Mouse (Mus musculus): Measurements from ENCODE around the gene Hoxb5.
A peak's percentile ranks its signal among the peaks of the same experiment; 100 is the strongest.

Gene Hoxb5

DNA sequence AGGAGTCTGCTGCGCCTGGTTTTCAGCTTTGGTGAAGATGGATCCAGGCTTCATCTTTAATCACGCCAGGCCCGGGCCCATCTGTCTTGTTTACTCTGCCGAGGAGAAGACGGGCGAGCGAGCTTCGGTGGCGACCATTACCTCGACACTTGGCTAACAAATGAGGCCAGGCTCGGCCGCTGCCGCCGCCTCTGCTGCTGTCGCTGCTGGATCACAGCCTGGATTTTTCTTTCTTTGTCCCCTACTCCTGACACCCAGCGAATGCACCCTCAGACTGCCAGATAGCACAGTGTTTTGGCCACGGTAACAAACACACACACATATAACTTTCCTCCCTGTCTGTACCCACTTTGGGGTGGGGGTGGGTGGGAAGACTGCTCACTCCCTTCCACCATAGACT, 17.6 kb downstream of the Hoxb5 start:
- no peak for DNase-seq

DNA sequence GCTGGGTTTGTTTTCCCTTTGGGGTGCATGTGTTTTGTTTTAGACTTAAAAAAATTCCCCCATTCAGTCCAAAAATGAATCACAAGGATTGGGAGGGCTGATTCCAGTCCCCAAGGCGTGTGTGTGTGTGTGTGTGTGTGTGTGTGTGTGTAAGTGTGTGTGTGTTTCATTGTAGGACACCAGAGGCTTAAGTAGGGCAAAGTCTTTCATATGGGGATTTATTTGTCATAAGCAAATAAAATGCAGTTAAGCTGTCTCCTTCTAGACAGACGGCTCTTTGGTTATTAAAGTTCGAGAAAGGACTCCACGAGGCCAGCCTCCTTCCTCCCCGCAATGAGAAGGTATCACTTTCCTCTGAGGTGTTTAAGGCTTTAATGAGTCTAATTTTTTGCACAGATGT, 18.7 kb downstream of the Hoxb5 start:
- no peak for DNase-seq

DNA sequence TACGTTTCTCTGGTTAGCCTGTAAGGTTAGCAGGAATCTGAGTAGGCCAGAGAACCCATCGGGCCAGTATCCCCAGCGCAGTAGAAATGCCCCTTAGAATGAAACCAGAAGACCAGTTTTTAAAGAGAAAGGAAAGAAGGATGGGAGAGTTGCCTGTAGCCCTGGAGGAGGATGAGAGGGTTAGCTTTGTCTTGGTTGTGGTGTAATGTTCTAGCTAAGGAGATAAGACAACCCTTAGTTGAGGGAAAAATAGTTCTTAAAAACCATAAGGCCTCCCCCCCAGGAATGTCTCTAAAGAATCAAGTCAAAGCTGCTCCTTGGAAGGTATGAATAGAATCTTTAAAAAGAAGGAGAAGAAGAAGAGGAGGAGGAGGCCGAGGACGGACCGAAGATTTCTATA, 19.6 kb downstream of the Hoxb5 start:
- DNase-seq = no peak

DNA sequence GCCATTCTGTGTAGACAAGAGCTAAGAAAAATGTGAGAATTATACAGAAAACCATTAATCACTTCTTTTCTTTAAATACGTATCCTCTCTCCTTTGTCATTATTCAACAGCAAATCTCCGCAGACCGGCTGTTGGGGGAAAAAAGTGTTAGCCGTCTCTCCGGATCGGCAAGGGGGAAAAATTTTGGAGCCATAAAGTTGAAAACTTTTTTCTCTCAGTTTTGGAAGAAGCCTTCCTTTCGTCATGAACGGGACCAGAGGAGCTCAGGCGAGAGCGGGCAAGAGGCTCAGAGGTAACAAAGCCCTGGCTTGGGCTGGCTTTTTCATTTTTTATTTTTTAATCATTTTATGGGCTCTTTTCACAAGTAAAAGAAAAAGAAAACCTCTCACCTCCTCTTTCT, 20.0 kb downstream of the Hoxb5 start, which contains the start of gene Hoxb3:
TSS of gene Hoxb3 (plus strand) at position 173 of the 400 bp plus-strand sequence.
- no peak for DNase-seq

DNA sequence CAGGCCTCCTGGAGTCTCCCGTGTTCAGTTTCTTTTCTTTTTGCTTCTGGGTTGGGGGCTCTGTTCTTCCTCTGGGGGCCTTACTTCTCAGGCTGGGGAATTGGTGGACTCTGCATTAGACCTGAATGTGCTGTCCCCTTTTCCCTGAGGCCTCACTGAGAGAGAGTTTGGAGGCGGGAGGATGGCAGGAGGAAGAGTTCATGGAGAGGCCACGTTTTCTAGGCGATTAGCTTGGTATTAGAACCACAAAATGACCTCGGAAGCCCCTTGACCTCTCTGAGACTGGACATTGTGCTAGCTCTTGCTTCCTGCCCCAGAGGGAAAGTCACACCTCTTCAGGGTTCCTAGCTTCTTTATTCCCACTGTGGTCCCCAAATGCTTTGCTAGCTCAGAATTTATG, 21.0 kb downstream of the Hoxb5 start:
- DNase-seq = no peak

DNA sequence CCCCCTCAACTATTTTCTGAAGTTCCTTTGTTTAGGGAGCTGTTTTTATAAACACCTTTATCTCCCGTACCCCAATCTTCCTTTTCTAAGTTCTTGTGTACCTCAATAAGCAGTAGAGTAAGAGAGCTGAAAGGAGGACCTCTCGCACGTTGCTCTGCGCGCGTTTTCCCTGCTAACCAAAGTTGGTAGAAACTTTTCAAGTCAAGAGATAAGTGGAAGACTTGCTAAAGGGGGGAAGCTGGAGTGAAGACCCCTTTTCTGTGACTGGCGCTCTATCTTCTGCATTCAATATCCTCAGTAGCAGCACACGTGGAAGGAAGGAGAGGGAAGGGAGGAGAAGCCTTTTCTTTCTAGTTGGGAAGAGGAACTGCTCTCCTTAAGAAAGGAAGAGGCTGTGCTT, 21.8 kb downstream of the Hoxb5 start:
- no peak for DNase-seq

DNA sequence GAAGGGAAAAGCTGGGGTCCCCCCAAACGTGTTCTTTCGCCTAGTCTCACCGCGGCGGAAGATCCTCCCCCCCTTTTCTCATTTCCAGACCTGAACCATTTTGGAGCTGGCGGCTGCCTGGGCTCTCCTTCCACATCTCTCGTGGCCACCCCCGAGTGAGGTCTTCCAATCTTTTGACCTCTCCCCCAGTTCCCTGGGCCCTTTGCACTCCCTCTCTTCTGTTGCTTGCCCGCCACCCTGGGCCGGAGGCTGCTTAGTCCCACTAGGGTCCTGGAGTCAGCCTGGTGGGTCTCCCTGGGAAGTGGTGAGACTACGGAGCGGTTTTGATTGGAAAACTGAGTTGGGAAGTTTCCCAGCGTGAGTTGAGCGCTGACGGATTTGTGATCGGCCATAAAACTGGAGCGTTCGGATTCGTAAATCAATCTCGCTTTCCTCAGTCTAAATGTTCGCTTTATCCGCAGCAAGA, 22.6 kb downstream of the Hoxb5 start:
- DNase-seq = no peak

DNA sequence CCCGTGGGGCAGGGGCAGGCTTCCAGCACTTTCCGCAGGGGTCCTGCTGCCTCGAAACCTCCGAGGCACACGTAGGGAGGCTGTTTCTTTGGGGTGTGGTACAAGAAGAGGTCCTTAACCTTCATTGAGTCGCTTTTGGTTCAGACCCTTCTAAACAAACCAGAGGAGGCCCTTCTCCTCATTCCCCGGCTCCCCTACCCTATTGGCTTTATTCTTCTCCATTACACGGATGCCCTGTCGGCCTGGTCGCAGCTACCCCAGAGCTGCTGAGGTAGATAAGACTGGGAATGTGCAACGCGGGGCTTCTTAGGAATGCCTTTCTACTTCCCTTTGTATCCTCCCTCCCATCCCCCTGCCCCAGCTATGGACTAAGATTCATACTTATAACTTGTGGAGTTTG, 23.6 kb downstream of the Hoxb5 start:
- no peak for DNase-seq

DNA sequence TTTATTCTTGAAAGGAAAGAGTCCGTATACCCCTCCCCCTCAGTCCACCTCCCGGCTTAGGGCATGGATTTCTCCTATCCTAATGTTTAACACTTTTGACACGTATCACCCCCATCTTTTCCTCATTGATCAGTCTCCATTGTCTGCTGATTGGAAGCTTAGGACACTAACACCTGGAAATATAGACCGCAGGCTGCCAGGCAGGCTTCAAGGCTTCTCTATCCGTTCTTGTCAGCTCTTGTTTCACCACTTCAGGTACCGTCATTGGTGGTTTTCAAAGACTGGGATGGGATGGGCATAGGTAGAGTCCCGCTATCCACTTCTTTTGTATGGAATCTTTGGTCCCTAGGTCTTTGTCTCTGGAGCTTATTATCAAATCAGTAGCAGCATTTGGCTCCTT, 24.0 kb downstream of the Hoxb5 start:
- DNase-seq = no peak

DNA sequence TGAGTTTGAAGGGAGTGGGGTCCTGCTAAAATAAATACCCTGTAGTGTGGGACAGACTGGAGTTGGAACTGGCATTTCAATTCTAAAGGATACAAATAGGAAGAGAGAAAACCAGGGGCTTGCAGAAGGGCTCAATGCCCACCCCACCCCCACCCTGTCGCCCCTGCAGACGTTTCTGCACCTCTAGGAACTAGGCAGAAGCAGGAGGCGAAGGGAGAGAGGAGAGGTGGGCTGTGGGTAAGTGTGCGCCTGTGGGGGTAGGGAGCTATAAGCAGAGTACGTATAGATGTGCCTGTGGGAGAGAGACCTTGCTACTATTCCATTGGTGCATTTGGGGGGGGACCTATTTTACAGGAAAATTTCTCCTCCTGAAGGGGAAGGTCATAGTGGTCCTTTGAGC, 24.6 kb downstream of the Hoxb5 start:
- no peak for DNase-seq

DNA sequence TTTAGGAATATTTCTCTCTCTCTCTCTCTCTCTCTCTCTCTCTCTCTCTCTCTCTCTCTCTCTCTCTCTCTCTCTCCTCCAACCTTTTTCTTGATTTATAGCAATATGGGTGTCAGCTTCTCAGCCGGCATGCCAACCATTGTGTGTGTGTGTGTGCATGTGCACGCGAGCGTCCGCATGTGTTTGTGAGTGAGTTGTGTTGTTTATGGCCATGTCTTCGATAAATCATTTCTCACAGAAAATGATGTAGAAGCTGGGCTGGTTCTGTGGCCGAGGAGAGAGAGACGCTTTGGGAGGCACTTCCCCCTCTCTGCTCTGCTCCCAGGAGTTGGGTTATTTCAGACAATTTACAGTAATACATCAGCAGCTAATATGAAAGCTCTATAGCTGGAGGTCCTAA, 25.5 kb downstream of the Hoxb5 start:
- DNase-seq = no peak

DNA sequence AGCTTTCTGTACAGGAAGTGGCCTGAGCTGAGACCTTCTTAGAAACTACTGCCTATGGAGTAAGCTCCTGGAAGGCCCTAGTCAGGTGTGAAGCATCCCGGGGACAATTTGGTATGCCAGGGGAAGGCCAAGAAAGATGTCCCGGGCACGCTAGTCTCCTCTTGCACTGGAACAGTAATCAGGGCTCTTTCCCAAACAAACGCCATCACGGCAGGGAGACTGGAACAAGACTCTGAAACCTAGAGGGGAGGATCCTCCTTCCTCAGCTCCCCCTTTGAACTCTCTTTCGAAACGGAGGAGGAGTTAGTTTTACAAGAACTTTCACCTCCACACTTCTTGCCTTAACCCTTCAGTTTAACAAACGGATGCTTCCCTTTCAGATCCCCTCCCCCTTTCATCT, 29.0 kb downstream of the Hoxb5 start:
- DNase-seq = no peak

DNA sequence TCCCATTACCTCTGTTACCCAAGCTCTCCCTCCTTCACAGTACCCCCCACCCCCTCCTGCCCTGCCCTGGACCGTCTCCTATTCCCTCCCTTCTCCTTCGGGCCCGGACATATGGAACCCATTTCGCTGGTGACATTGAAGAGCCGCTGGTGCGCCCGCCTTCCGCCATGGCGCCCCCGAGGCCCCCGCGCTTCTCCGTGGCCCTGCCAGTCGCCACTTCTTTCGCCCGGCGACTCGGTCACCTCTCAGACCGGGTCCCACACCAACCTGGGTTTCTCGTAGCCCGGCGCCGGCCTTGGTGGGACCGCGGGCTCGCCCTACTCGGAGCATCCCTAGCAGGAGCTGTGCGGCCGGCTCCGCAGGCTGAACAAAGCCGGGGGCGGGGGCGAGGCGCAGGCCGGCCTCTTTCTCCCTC, 29.5 kb downstream of the Hoxb5 start:
- no peak for DNase-seq

DNA sequence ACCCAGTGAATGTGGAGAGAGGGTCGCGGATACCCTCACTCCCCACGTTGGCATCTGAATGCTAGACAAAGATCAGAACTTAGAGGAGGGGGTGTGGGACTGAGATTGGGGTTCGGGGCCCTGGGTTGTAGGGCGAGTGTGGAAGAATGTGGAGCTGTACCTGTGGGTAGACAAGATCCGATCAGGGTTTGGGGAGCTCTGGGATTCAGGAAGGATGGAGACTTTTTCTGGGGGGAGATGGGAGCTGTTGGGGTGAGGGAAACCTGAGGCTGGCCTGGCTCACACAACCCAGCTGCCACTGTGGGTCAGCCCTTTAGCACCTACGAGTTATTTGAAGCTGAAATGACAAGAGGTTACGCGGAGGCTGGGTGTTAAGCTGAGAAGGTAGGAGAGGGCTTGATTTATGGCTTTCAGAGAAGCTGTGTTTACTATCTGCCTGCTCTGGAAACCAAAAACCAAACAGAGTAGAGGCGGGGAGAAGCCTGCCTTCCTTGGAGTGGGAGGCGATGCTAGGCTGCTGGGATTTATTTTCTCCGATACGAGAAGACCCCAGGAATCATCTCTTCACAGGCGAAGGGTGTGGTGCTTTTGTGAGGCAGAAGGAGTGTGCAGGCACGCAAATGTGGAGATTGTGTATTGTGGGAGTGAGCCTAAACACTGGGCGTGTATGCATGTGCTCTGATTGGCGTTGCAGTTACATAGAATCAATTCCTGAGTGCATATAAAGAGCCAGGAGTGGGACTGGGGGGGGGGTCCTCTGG, 30.3 kb downstream of the Hoxb5 start:
- no peak for DNase-seq

DNA sequence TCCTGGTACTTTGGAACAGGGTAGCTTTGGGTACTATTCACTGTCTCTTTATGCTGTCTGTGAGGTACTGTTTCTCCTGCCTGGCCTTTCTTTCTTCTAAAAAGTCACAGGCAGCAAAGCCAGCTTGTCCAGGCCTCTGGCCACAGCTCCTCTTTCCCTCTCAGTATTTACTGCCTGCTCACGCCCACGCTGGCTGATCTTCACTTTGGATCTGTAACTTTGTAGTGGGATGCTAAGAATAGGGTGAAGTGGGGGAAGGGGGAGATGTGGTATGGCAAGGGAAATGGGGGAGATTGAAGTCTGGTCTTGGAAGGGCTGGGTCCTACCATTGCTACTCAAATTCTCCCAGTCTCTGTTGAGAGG, 30.8 kb downstream of the Hoxb5 start:
- no peak for DNase-seq

DNA sequence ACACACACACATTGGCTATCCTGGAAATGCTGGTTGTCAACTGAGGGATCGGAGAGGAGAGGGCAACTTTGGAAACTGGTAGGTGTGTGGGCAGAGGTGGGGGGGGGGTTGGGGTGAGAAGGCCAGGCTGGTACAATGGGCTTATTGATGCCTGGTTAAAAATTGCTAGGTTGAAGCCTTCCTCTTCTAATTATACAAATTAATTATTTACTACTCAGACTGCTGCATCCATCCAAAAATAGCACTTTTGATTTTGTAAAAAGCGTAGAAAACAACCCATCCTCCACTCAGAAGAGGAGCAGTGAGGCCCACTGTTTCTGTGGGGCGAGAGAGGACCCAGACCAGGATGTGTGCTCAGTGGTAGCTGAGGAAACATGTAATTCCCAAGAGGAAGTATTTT, 31.9 kb downstream of the Hoxb5 start:
- DNase-seq = no peak

DNA sequence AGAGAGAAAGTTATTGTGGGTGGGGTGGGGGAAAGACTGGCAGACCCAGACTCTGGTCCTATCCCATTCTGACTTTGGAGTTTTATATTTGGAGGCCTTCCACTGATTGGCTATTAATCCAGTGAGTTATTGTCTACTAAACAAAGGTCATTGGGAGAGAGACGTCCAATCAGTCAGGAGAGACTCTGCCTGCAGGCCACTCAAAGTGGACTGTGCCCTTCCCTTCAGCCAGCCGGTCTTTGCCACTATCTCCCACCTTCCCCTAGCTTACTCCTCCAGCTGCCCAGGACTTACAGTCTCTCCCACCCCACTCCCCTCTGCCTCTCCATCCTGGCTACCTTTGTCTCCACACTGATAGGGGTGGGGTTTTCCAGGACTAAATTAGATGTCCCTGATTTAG, 33.5 kb downstream of the Hoxb5 start:
- DNase-seq = no peak

DNA sequence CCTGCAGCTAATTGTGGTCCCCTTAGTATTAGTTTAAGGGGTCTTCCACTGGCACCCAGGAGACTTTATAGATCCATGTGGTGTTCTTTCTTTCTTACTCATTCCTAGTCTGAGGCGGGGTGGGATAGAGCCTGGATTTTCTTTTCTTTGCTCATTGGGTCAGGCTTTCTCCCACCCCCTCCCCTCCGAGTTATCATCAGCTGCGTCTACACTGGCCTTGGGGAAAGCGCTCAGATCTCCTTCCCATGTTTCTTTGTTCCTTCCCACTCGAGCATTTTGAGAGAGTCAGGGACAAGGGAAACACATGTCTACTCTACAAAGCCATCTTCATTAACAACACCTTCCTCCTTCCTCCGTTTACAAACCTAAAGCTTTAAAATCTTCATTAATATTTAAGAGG, 33.9 kb downstream of the Hoxb5 start:
- DNase-seq = no peak

DNA sequence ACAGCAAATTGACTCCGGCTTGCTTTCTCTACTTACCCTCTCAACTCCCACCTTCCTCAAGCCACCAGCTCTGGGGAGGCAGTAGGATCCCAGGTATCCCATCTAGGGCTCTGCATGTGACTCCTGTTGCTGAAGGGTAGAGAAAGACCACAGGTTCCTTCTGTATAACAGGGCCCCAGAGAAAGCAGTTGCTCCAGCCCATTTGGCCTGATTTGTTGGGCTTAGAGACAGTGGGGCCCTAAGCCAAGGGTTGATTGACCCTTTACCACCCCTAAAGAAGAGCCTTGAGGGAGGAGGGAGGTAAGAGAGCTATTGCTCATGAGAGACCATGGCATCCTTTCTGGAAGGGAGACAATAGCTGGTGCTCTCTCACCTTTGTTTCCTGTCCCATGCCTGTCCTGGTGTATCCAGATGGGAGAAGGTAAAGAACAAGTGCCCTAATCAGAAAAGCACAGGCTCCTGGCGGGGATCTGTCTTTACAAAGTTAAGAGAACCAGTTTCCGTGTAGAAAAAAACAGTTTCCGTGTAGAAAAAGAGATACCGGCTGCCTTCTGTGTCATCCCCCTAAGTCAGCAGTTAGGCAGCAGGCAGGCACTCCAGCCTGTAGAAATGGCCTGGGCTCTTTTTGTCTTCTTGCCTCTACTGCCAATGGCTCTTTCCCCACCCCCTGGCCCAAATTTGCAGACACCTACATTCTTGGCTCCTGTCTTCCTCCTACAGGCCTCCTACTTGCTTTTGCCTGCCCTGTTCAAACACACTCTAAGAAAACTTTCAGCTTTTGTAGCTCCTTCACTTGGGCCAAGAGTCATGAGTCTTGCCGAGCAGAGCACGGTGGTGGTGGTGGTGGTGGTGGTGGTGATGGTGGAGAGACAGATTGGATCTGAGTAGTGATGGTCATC, 36.1 kb downstream of the Hoxb5 start:
- DNase-seq = no peak

DNA sequence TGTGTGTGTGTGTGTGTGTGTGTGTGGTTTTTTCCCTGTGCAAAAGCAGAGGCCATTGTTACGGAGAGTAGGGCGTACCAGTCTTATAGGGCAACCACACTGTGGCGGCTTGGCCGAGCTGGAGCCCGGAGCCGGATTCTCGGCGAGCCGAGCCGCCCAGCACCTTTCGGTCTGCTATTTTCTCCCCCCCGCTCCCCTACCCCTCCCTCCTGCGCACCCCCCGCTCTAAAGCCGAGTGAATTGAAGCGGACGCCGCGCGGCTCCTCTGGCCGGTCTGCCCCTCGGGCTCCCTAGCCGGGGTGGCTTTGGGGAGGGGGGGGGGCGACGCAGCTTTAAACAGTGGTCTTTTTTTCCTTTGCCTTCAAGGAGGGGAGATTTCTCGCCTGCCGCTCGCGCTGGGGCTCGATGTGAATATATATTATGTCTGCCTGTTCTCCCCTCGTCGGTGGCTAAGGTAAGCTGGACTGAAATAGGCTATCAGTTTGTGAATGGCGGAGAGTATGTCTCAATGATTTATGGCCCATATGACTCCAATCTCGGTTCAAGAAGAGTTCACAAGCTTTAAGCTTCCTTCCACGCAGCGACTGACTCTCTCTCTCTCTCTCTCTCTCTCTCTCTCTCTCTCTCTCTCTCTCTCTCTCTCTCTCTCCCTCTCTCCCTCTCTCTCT, 37.7 kb downstream of the Hoxb5 start:
- no peak for DNase-seq

DNA sequence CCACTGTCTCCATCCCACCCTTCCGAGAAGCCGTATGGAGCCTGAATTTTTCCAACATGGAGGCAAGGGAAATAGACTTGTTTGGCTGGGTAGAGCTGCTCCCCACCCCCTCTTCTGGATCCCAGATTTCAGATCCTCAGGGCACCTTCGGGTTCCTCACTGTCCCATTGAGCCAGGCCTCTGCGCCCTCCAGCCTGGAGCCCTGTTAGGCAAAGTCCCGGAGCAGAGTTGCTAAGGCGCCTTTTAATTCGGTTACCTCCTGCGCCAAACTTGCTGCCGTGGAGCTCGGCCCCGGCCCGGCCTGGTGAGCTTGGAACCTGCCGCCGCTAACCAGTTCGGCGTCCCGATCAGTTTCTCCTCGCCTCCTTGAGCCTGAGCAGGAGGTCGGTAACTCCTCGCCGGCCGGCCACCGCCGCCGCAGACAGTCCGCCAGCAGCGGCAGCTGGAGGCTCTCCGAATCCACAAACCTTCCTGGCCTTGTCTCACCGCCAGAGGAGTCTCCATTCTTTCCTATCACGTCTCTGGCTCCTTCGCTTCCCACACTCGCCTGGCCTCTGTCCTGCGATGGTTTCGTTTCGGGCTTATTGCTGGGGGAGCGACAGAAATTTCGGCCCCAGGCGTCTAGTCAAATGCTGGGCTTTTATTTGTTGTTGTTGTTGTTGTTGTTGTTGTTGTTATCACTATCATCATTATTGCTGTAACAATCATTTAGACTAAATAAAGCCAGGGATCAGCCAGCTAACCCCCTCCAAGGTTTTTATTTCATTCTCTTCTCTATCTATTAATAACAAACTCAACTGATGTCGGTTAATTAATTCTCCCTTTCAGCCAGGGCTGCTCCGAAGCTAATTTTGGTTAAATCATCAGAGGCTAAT, 38.8 kb downstream of the Hoxb5 start:
- peak in 1 of 2 experiments; percentile 5 for DNase-seq

DNA sequence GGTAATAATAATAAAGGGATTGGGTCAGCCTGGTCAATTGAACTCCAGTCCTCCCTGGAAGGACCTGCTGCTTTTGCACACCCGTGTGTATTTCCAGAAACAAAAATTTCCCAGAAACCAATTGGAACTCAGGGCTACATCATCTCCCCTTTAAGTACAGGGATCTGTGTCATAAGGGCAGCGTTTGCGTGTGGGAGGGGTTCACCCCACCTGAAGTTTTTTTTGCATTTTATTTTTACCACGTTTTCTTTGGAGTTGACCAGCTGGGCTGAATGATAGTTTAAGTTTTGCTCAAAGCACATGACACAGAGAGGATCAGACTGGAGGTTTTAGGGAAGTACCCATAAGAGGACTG, 39.4 kb downstream of the Hoxb5 start:
- no peak for DNase-seq

Data from spleen, adult 18-20 months (tissue).